Mouse (Mus musculus) adrenal gland, adult 8-10 months (tissue): Measurements from ENCODE around the gene 9030612E09Rik. TPM values are rescaled to one million over a fixed set of nuclear protein-coding genes. Genes with fewer than 3 reads are reported as not detected.

Source experiments
- DNase-seq: peaks from one replicate; pipeline ENCODE4 v3.0.0; 2022
- total RNA-seq, 4 experiments: library from RNA; stranded (reverse); gene quantifications; 2 replicates each; pipeline ENCODE4 v1.2.4; 2022

The 9030612E09Rik gene
- total RNA-seq, 4 experiments from 2014 or later = 0.44 to 0.86 (median 0.46) TPM

DNA sequence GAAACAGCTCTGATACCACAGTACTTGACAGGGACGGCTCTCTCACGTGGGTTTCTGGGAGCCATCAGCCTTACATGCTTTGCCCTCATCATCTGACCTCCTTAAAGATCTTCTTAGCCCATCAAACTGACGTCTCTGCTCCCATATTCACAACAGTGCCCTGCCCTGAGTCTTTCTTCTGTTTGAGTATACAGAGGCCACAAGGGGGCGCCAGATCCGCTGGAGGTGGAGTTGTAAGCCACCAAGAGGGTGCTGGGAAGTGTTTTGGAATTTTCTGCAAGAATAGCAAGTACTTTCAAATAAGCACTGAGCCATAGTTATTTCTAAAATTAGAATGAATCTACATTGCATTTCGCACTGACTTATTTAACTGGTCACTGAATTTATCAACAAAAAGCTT lies 37.4 kb downstream of the 9030612E09Rik start:
- no peak for DNase-seq

DNA sequence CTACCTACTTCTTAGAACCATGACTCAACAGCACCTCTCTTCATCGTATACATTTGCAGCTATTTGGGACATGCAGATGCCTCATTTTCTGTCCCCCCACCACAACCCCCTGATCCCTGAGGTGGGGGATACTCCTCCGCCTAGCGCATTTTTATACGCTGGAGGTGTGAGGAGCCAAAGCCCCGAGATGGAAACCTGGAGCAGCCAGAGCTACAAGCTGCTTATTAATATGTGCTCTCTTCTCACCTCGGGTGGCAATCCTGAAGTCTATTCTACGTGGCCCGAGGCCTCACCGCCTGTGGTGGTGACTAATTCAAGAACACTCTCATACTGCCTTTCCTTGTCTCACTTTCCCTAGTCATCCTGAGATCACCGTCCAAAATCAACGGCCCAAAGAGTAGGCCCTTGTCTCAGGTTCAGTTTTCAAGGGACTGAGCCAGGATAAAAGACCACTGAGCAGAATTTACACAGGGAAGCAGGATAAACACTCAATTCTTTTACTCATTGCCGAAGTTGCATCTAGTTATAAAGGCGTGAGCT lies 42.9 kb downstream of the 9030612E09Rik start:
- DNase-seq = no peak

DNA sequence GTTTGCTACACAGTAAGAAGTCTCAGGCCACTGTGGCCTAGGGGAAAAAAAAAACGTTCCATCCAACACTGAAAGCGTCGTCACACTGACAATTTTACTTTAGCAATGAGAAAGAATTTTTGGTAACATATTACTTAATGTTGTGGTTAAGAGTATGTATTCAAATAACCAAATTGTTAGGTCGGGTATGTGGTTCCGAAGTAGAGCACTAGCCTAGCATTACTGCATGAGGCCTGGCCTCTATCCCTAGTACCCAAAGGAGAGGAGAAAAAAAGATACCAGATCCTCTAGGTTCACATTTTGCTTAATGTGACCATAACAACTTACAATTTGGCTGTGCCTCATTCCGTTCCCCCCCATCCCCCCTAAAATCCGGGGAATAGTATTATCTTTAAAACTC lies 46.0 kb downstream of the 9030612E09Rik start:
- DNase-seq = no peak

DNA sequence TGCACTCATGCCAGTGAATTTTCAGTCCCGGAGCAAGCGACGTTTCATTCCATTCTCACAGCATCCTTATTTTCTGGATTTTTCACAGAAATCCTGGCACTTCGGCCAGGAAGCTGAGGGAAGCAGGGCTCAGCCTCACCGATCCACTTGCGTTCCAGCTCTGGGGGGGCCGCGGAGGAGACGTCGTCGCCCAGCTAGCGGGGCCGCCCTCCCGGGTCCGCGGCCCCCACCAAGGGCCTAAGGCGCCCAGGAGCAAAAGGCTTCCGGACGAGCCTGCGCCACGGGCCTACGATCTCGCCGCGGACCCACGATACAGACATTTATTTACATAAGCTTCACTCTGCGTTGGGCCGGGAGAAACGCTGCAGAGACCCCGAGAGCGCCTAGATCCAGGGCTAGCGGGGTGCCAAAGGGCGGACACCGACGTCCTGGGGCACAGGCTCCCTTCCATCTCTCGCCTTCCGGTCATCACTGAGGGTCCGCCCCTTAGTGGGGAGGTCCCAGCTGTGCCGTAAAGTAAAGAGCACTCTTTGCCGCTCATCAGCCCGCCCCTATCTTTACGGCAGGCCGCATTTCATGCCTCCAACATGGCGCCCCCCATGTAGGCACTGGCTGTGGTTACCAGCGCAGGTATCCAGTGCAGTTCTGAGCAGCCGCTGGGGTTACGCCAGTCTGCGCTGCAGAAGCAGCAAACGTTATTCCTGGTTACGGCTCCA lies 46.6 kb downstream of the 9030612E09Rik start, which contains the start of gene Pdss2:
Pdss2 (plus strand) TSS at position 577 of the 716 bp plus-strand sequence.
- DNase-seq = peak; percentile 95

DNA sequence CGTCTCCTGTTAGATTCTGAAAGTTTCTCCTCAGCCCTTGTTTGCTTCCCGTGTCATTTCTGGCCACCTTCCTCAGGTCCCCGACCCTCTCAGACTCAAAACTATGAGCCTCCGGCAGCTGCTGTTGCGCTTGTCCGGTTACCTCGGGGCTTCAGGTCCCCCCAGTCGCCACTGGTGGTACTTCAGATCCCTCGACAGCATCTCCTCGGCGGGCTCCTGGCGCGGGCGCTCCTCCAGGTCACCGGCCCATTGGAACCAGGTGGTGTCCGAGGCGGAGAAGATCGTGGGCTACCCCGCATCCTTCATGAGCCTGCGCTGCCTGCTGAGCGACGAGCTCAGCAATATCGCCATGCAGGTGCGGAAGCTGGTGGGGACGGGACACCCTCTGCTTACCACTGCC lies 47.2 kb downstream of the 9030612E09Rik start:
- peak; percentile 16 for DNase-seq

DNA sequence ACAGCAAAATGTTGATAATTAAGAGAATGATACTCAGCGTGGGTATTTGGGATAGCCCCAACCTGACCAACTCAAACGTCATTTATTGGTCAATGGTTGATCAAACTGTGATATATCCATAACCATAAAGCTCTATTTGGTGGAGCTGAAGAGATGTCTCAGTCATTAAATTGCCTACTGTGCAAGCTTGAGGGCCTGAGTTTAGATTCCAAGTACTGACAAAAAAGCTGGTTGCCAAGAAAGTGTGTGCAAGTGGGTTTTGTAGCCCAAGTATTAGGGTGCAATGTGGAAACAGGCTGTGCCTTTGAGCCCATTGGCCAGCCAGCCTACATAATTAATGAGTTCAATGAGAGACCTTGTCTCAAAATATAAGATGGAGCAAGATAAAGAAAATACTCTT lies 48.9 kb downstream of the 9030612E09Rik start:
- DNase-seq = no peak

Other genes with a start within 250 kb of the 9030612E09Rik start
- gene Sobp, start 174 bp upstream of the 9030612E09Rik start, total RNA-seq = 1 to 10 TPM; 4.1 to 6.4 (median 5.3) TPM
- gene Pdss2, start 46.8 kb downstream of the 9030612E09Rik start, total RNA-seq = 10 to 100 TPM; 18.7 to 24.0 (median 22.1) TPM